Mouse (Mus musculus) left cerebral cortex, adult 2 months (tissue): ENCODE measurements around the gene Tulp1. TPM values are rescaled to one million over a fixed set of nuclear protein-coding genes. Genes with fewer than 3 reads are reported as not detected.
"Not testable (repeated sequence)": the region's sequence is repeated elsewhere in the genome, so short reads cannot be mapped to it uniquely, and the experiment has no call there.

ENCODE experiments used
- DNase-seq, 2 experiments: peaks; one replicate each; pipeline ENCODE4 v3.0.0; 2021 to 2022; ENCODE audit warnings: low spot score in 2 of 2, mixed read lengths in 1 of 2; ENCODE audit errors: extremely low spot score in 1 of 2
- H3K27ac ChIP-seq: fragments of 200-600 bp; 2 replicates; pipeline ENCODE4 v1.8.1; 2022
- H3K4me3 ChIP-seq: fragments of 200-600 bp; 2 replicates; pipeline ENCODE4 v1.8.1; 2022
- CTCF ChIP-seq: fragments of 200-600 bp; IDR thresholded peaks from 2 replicates; pipeline ENCODE4 v1.8.1; 2022; ENCODE audit warnings: antibody characterized with exemption, mild to moderate bottlenecking, moderate library complexity
- intact Hi-C: fragments of 180-260 bp; cut with DNase I; formaldehyde crosslinking; loops from one replicate; pipeline ENCODE4 v1.15.1; 2025
- total RNA-seq, 2 experiments: library from RNA; stranded (reverse); gene quantifications; 2 replicates each; pipeline ENCODE4 v1.2.3; 2021

The Tulp1 gene
- total RNA-seq, 2 experiments from 2014 or later, result not detected

DNA sequence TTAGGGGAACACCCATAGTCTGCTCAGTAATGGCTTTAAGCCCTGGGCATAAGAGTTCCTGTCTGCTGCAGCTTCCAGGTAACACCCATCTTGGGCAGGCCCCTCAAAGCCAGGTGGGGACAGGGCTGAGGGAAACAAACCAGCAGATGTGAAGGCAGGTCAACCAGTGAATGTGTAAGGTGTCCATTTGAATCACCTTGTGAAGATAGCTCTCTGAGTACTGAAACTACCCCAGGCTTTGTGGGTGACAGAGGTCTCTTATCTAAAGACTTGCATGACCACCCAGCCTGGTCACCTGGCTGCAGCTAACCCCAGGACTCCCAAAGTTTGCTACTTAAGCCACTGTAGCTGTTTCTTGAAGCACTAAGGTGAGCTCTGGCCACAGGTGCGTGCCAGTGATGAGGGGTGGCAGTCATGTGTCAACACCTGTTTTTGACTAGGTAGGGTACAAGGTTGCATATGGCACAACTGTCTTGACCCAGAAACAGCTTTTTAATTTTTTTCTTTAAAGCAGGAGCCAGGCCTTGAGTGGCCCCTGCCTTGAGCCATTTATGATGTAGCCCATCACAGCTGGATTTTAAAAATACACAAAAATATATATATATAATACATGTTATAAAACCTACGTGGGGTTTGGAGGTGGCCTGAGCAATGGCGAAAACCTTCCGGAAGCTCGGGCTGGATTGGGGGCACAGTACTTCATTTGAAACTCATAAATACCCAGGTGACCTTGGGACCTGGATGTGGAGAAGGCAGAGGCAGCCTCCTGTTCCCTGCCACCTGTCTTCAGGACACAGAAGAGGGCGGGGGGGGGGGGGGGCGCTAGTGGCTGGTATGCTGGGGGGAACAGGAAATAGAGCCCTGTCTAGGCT is 33.5 kb downstream of the Tulp1 start:
- no peak for DNase-seq
- Histone ChIP-seq H3K4me3 (no peak overlapping the region), H3K27ac (no peak overlapping the region)
- no peak for TF ChIP-seq CTCF
- intact Hi-C loops, result no loop called here

DNA sequence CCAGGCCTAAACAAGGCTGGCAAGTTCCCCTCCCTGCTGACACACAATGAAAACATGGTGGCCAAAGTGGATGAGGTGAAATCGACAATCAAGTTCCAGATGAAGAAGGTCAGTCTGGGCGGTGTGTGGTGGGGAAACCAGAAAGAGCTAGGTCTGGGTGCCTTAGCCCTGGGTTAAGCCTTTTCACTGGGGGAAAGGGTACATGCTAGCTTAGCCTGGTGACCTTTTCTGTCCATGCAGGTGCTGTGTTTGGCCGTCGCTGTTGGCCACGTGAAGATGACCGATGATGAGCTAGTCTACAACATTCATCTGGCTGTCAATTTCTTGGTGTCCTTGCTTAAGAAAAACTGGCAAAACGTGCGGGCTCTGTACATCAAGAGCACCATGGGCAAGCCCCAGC is 34.4 kb downstream of the Tulp1 start:
- intact Hi-C loops, DNase-seq, H3K4me3 ChIP-seq, H3K27ac ChIP-seq: not testable (repeated sequence)

DNA sequence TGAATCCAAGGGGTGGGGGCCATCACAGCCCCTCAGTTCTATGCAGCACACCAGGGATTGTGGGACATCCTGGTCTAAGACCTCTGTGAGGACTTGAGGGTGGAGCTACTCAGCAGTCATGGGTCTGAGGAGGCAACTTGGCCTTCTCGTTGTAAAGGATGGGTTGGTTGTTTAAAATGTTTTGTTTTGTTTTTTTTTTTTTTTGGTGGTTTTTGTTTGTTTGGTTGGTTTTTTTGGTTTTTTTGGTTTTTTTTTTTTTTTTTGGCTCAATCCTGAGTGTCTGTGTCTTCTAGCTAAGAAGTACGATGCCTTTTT is 34.8 kb downstream of the Tulp1 start:
- TF ChIP-seq CTCF, result no peak
- no peak overlapping the region for H3K4me3 ChIP-seq
- DNase-seq, result no peak
- no peak overlapping the region for H3K27ac ChIP-seq
- intact Hi-C loops, result no loop called here

DNA sequence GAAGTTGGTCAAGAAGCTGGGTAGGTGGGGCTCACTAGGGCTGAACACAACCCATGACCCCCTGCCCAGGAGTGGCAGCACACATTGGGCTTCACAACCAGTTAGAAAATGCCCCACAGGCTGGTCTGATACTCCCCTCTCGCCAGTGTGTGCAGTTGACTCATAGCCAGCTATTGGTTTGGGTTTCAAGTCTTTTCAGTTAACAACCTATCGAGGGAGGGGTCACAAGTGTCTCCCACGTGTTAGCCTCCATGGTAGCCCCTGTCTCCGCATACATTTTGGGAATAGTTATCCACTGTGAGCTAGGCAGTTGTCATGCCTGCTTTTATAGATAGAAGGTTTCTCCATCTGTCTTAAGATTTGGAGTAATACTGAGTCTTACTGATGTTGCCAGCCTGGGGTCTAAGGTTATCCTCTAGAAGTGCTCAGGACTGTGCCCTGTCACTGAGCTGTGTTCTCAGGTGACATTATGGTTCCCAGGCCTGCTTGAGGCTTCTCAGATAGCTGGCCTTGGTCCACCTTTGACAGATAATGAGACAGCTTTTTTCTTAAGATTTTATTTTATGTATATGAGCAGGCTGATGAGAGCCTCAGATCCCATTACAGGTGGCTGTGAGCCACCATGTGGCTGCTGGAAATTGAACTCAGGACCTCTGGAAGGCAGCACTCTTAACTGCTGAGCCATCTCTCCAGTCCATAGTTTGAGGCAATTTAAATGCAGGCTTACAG is 35.4 kb downstream of the Tulp1 start:
- intact Hi-C loops, result loop anchor here (2.0 kb wide), 1 partner anchor 193 kb away; no protein-coding TSS in a partner anchor
- TF ChIP-seq CTCF, result no peak
- DNase-seq, result no peak
- H3K4me3 ChIP-seq, result peak overlapping the region; percentile 79
- no peak overlapping the region for H3K27ac ChIP-seq

DNA sequence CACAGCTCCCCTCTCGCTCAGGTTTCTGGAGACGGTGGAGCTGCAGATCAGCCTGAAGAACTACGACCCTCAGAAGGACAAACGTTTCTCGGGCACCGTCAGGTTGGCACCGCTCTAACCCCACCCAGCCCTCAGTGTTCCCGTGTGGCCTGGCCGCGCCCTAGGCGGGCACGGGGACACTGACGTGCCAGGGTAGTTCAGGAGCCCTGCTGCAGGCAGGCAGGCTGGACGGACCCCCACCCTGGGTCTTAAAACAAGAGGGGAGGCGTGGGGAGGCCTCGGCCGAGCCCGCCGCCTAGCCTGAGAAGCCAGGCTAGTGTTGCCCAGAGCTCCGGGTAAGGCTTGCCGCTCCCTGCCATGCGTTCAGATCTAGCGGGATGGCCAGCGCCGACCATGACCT is 36.1 kb downstream of the Tulp1 start:
- peak overlapping the region; percentile 79 for H3K4me3 ChIP-seq
- no peak for DNase-seq
- H3K27ac ChIP-seq, result peak overlapping the region; percentile 92
- intact Hi-C loops, result loop anchor here (2.0 kb wide), 1 partner anchor 194 kb away; no protein-coding TSS in a partner anchor
- no peak for TF ChIP-seq CTCF

DNA sequence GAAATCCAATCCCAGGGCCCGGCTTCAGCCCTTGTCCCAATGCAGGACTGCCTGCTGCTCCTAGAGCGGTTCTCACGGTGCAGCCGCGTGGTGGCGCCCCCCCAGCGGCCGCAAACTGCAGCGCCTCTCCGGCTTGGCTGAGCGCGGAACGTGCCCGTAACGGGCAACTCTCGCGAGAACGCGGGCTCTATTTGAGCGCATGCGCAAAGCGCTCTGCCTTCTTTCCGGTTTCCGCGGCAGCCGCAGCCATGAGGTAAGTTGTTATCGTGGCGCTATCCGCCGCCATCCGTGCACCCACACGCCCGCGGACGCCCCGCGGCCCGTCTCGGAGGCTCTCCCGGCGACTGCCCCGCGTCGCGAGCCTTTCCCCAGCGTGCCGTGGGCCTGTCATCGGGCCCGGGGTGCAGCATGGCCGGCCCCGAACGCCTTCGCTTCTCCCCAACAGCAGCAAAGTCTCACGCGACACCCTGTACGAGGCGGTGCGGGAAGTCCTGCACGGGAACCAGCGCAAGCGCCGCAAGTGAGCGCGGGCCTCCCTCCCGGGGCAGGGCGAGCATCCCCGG is 36.6 kb downstream of the Tulp1 start, which contains the start of gene Rpl10a:
Rpl10a (plus strand) TSS at position 106 of the 563 bp plus-strand sequence.
- Histone ChIP-seq H3K4me3 (peak within 1 kb of the TSS; percentile 79), H3K27ac (peak within 1 kb of the TSS; percentile 92)
- DNase-seq, result peak; percentile 97
- intact Hi-C loops, result loop anchor here (2.0 kb wide), 1 partner anchor 194 kb away; no protein-coding TSS in a partner anchor
- TF ChIP-seq CTCF, result no peak; the same call in none of the 2 replicates

DNA sequence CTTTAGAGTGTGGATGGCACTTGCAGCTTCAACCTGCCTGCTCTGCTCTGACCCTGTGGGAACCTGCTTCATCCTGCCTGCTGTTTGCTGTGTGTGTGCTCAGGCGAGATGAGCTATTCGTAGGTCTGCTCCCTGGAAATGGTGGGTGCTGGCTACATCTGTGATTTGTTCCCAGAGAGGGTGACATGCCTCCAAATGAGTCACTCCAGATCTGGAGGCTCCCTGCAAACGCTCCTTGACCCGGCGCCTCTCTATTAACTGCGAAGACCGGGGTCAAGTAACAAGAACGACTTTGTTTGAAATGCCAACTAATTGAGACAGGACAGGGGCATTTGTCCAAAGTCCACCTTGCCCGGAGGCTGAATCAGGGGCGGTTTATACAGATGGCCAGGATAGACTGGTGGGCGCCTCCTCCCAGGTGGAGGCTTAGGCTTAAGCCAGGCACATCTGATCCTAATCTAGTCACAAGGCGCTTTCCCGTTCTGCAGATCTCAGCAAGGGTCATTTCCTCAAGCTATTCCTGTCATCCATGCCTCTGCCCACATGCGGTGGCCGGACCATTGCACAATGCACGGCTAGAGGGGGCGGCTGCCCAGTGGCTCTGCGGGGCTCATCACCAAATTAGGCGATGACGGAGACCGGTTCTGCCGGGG is 37.2 kb downstream of the Tulp1 start:
- DNase-seq, result peak in 1 of 2 experiments; percentile 52
- peak overlapping the region; percentile 79 for H3K4me3 ChIP-seq
- no peak for TF ChIP-seq CTCF
- intact Hi-C loops, result loop anchor here (2.0 kb wide), 1 partner anchor 195 kb away; no protein-coding TSS in a partner anchor
- peak overlapping the region; percentile 92 for H3K27ac ChIP-seq

DNA sequence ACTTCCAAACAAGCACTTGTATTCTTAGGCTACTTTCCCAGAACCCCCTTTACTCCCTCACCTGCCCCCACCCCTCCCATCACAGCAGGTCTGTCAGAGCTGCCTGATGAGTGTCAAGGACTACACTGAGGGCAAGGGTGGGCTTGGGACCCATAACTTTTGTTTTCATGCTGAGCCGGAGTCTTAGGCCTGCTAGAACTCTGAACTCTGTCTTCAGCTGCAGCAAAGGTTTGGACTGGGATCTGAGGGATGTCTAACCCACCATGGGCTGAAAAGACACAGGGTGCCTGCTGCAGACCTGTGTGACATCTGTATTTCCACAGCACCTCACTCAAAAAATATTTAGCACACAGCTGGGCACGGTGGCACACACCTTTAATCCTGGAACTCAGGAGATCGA is 38.1 kb downstream of the Tulp1 start:
- no peak for DNase-seq
- H3K27ac ChIP-seq, result peak overlapping the region; percentile 92
- intact Hi-C loops, result no loop called here
- H3K4me3 ChIP-seq, result no peak overlapping the region
- TF ChIP-seq CTCF, result no peak

DNA sequence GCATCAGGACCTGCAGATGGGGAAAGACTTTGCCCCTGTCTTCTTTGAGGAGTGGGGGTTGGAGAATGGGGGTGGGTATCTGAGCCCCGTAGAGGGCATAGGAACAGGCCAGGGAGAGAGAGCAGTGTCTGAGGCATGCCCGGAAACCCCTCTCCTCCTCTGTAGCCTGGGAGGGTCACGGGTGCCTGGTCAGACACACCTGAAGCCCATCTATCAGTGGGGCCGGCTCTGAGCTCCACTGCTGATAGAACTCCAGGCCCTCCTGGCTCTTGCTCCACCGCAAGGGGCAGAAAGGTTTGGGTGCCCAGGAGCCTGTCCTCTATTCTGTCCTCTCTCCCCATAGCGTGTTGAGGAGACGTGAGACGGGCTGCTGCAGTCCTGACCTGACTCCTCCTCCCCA is 39.3 kb downstream of the Tulp1 start:
- no peak for DNase-seq
- intact Hi-C loops, result no loop called here
- Histone ChIP-seq H3K4me3 (no peak overlapping the region), H3K27ac (no peak overlapping the region)
- no peak for TF ChIP-seq CTCF

DNA sequence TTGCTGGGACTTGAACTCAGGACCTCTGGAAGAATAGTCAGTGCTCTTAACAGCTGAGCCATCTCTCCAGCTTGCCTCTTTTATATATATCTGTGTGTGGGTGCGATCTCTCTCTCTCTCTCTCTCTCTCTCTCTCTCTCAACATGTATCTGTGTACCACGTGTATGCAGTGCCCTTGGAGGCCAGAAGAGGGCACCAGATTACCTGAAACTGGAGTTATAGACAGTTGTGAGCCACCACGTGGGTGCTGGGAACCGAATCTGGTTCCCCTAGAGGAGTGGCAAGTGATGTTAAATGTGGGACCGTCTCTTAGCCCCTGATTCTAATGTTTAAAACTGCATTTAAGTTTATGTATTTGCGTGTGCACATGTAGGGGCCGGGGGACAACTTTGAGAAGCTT is 40.6 kb downstream of the Tulp1 start:
- H3K27ac ChIP-seq, DNase-seq, H3K4me3 ChIP-seq, intact Hi-C loops: not testable (repeated sequence)

DNA sequence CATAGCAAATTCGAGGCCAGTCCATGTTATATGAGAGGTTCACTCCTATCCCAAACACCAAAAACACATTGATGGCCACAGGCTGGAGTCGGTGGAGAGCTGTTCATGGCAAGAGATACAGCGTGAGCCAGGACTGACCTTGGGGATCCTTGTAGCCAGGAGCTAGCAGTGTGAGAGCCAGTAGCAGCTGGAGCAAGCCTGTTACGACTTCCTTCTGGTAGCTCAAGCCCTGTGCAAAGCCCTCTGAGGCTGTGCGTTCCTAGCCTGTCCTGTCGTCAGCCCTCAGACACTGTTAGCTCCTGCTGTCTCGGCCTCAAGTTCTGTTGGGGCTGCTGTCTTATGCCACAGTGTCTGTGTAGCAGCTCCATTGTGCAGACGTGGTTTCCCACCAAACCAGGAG is 41.2 kb downstream of the Tulp1 start:
- intact Hi-C loops, result no loop called here
- Histone ChIP-seq H3K27ac (no peak overlapping the region), H3K4me3 (no peak overlapping the region)
- TF ChIP-seq CTCF, result no peak
- no peak for DNase-seq
